Mouse (Mus musculus) lung, postnatal 25 days (tissue): ENCODE measurements at regions not wholly inside any gene's neighbourhood (a gene's known extent, or its start where the extent isn't known, plus 50 kb on each side); places are given as distances from the start of the nearest gene placed in this dataset.

Experiments used
- DNase-seq: peaks from one replicate; pipeline ENCODE4 v3.0.0; 2022; ENCODE audit warnings: low spot score

DNA sequence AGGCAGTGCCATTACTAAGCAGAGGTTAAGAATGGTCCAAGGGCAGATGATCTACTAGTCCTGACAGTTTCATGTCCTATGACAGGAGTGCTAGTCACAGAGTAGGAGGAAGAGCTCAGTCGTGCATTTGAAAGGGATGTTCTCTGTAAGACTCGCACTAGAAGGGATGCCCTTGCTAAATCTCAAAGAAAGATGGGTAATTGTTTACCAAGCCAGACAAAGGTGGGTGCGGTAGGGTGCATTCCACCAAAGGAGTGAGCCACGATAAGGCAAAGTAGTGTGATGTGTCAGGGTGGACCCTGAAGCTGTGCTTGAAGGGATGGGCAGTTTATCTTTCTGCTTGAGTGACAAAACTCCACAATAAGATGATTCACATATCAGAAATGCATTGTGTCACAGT, 50.5 kb upstream of the Adgrf1 start:
- no peak for DNase-seq
